Mouse (Mus musculus): ENCODE measurements around the gene Agk.

DNA sequence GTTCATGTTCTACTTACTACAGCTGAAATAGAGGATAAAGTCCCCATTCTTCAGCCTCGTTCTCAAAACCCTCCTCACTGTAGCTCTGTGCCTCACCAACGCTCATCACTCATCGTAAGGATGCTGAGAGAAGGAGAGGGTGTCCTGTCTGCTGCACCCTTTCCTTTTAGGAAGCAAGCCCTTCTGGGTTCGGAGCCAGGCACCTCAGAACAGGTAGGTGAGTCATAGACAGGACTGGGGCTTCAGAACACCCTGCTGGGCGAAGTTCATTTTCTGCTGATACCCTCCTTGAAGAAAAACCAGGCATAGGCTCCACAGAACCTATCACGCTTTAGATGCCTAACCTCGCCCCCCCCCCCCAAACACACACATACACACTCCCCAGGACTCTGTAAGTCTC, 102.5 kb downstream of the Agk start:
- TF ChIP-seq CTCF (IDR thresholded peaks at IDR 0.05; ENCODE audit: low read depth) (no peak), EP300 (IDR thresholded peaks at IDR 0.05; ENCODE audit: low read depth) (no peak)
